In genomic region chr7:71457409-71458103, GRCm38 (mm10) we compare ENCODE assay signal across 25 mouse cellular contexts.
"Had no signal": no experiment of that assay in that cellular context is flagged by ENCODE, and none has a peak within 500 bp of the region (broad histone marks: within the 10 kb centered on the region; RNA-seq: fewer than 3 reads in every experiment).

No protein-coding gene starts in this region.

- H3K4me2 ChIP-seq: heart, embryonic 12.5 days; hindbrain, embryonic 12.5 days; hindbrain, embryonic 14.5 days; intestine, embryonic 15.5 days; limb, embryonic 12.5 days; liver, embryonic 11.5 days had no signal

- H3K27me3 ChIP-seq: heart, embryonic 12.5 days; hindbrain, embryonic 12.5 days; intestine, embryonic 15.5 days; limb, embryonic 12.5 days; liver, embryonic 13.5 days; liver, embryonic 15.5 days had no signal

- H3K9me3 ChIP-seq: heart, embryonic 10.5 days; hindbrain, embryonic 12.5 days; intestine, embryonic 15.5 days; limb, embryonic 10.5 days; limb, embryonic 12.5 days; liver, embryonic 13.5 days; liver, embryonic 15.5 days had no signal

- ATAC-seq: hindbrain, embryonic 16.5 days; inflammation-experienced regulatory T-cells, adult 6 months; intestine, embryonic 15.5 days; intestine, postnatal 0 days; liver, postnatal 0 days had no signal

- H3K9ac ChIP-seq: heart, embryonic 12.5 days; hindbrain, embryonic 12.5 days; hindbrain, embryonic 14.5 days; intestine, embryonic 15.5 days; limb, embryonic 12.5 days; liver, embryonic 13.5 days; liver, embryonic 15.5 days; liver, postnatal 0 days had no signal

- H3K36me3 ChIP-seq: heart, embryonic 10.5 days; heart, embryonic 12.5 days; hindbrain, embryonic 10.5 days; hindbrain, embryonic 12.5 days; intestine, embryonic 15.5 days; limb, embryonic 10.5 days; limb, embryonic 12.5 days; liver, embryonic 13.5 days; liver, embryonic 15.5 days had no signal

- H3K4me1 ChIP-seq: heart, embryonic 12.5 days; hindbrain, embryonic 10.5 days; hindbrain, embryonic 12.5 days; intestine, embryonic 15.5 days; limb, embryonic 10.5 days; limb, embryonic 12.5 days; liver, embryonic 15.5 days had no signal

- DNase-seq: gastrocnemius, adult 2 months; gastrocnemius, postnatal 10 days; gastrocnemius, postnatal 25 days; heart, adult 18-20 months; heart, postnatal 10 days; heart, postnatal 4 days; kidney, postnatal 10 days; liver; liver, embryonic 13.5 days; liver, postnatal 0 days had no signal

- H3K27ac ChIP-seq: gastrocnemius, adult 2 months; heart, embryonic 10.5 days; hindbrain, embryonic 10.5 days; hindbrain, embryonic 12.5 days; hindbrain, embryonic 14.5 days; intestine, embryonic 15.5 days; layer of hippocampus, adult 2 months; left cerebral cortex, adult 2 months; limb, embryonic 10.5 days; limb, embryonic 12.5 days; liver, embryonic 13.5 days; liver, embryonic 15.5 days had no signal

- H3K4me3 ChIP-seq: gastrocnemius, adult 2 months; heart, embryonic 10.5 days; heart, embryonic 12.5 days; hindbrain, embryonic 10.5 days; hindbrain, embryonic 12.5 days; intestine, embryonic 15.5 days; layer of hippocampus, adult 2 months; left cerebral cortex, adult 2 months; limb, embryonic 10.5 days; limb, embryonic 12.5 days; liver, embryonic 13.5 days; liver, embryonic 15.5 days had no signal
